Mouse (Mus musculus) hindlimb bud, embryonic 11.5 days (tissue): ENCODE measurements around the gene Cradd.

Experiments used
- DNase-seq: peaks from one replicate; pipeline ENCODE4 v3.0.0-alpha.2; 2012; ENCODE audit warnings: low read depth, low spot score; ENCODE audit errors: extremely low spot score

Gene Cradd

DNA sequence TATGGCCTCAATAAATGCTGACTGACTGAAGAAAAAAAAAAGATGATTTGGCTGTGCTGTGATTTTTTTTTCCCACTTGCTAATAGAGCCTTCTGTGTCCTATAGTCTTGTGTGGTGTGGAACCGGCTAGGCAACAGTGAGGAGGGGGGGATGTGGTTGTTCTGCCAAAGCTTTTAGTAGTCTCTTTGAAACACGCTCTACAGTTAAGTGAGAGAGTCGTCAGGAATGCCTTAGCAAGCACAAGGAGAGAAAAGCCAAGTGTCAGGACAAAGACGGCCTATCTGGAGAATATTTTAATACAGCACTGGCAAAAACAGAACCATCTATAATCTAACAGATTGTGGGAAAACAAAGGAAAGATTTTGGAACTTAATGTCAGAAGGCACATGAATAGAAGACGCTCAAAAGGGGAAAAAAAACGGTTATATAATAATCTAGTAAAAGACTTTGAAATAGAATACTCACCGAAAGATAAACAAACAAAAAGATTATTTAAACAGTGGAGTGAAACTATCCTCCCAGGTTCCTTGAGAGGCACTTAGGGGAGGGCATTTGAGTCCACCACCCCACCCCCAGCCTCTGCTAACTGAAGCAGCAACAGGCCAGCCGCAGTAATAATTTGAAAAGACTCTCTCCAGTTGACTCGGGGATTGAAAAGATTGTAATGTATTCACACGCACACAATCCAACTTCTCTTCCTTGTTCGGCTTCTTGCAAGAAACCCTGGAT lies 16.9 kb downstream of the Cradd start:
- DNase-seq: no peak

DNA sequence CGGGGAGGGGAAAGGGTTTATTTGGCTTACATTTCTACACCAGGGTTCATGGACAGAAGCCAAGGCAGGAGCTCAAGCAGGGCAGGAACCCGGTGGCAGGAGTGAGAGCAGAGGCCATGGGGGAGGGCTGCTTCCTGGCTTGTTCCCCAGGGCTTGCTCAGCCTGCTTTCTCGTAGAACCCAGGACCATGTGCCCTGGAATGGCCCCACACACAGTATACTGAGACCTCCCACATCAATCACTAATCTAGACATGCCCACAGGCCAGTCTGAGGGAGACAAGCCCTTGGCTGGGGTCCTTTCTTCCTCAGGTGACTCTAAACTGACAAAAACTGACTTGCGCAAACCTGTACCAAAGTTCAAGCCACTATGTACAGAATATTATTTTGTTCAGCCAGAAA lies 19.7 kb downstream of the Cradd start:
- no peak for DNase-seq

DNA sequence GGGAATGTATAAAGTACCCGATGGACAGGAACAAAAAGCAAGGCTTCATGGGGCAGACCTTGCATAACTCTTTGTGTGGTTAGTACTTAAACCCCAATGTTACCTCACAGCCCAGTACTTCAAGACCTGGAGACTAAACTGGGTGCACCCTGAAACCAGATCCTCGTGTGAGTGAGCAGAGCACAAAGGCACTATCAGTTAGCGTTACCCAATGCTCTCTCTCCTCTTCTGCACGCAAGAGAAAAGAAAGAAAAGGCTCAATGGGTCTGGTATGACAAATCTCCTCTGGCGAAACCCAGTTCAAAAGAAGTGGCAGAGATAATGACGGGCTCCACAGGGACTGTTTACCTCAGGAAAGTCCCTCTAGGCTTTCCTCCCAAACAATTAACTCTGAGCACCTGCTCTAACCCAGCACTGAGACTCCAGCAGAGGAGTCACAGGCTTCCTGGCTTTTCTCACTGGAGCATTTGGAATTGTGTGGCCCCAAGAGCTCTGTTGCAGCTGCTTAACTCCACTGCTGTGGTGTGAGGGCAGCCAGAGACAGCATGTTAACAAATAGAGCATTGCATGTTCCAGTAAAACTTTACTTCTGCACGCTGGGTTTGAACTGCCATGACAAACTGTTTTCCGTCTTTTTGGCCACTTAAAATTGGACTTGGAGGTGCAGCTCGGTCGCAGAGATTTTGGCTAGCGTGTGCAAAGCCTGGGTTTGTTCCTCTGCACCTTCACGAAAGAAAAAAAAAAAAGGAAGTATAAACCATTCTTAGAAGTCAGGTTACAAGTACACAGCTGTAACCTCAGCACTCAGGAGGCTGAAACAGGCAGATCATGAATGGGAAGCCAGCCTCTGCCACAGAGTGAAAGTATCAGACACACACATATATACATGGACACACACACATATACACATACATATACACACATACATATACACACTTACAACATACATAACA lies 21.4 kb downstream of the Cradd start:
- DNase-seq: no peak

DNA sequence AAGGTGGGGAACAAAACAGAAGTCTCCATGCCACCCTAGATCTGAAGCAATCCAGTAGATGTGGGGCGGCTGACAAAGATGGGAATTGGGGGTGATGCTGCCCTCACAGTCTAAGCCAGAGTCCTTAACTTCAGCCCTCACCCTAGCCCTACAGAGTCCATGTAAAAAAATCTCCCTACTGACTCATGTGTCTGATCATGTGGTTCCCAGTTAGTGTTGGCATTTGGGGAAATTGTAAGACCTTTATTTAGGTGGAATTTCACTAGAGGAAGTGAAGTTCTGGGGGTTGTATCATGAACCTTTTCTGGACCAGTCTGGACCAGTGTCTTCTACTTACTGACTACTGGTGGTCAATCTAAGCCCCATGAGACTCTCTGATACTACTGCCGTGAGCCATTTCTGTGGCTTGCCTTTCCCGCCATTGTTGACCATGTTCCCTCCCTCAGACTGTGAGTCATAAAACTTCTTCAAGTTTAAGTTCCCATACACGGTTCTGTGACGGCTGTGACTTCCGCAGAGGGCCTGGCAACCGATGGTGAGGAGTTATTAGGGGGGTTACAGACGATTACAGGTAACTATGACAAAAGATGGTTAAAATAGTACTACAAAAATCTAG lies 23.6 kb downstream of the Cradd start:
- DNase-seq: no peak

DNA sequence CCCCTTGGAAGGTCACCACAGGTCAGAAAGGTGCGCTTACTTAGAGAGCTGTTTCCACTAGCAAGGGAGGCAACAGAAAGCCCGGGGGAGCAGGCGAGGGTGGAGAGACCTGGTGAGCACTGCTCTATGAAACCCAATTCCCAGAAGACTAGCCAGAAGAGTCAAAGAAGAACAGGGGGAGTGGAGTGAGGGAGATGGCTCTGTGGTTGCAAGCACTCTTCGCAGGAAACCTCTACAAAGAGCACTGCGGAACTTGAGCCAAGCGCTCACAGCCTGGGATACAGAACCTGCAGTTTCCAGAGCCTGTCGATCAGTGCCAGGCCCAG lies 24.2 kb downstream of the Cradd start:
- DNase-seq: no peak

DNA sequence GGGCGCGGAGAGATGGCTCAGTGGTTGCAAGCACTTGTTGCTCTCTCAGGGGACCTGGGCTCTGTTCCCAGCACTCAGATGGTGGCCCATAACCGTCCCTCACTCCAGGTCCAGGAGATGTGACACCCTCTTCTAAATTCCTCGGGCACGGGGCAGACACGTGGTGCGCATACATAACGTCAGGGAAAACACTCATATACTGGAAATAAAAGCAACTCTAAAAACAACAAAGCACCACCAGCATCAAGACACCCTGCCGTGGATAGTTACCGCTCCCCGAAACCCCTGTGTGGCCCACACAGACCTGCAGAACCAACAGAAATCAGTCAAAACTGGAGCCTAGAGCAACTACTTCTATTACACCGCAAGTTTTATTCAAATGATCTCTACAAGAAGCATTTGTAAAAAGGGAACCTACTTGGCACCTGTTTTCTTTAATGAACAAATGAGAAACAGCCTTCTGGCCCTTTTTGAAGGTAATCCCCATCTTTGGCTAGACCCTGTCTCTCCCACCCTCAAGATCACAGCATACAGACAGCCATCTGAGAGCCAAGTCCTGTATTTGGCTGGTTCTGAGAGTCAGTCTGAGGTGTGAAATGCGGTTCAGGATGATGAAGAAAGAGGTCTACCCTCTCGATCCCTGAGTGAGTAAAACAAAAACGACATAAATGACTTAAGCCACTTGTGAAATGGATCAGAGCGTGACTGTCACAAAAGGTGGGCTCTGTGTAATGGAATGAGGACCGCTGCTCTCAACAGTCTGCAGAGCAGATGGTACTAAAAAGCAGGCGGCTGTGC lies 24.7 kb downstream of the Cradd start:
- no peak for DNase-seq

DNA sequence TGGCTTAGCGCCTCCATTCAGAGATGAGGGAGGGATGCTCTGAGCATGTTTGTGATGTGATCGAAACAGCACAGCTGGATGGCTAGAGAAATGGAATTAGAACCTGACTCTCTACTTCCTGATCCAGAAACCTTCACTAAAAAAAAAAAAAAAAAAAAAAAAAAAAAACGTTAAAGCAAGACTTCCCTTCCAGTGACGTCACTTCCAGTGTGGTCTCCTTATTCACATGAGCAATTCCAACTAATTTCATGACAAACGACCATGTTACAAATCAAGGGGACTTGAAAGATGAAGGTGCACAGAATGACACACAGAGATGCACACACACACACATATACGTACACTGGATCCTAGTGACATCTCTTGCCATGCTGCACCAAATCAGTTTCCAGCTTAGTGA lies 25.4 kb downstream of the Cradd start:
- no peak for DNase-seq

DNA sequence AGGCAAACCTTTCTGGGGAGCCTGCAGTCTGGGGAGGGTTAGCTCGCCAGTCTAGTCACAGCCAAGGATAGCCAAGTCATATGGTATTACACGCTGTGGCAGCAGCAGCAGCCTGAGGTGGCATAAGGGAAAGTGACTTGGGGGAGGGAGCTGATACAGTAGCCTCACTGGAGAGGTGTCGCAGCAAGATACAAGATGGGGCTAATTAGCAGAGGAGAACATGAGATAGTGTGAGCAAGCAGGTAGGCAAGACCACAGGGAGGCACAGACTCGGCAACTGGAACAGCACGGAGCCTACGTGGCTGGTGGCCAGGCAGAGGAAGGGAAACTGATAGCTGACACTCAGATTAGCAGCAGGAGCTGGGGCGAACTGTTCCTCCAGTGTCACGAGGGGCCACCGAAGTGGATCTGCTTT lies 26.2 kb downstream of the Cradd start:
- DNase-seq: no peak

DNA sequence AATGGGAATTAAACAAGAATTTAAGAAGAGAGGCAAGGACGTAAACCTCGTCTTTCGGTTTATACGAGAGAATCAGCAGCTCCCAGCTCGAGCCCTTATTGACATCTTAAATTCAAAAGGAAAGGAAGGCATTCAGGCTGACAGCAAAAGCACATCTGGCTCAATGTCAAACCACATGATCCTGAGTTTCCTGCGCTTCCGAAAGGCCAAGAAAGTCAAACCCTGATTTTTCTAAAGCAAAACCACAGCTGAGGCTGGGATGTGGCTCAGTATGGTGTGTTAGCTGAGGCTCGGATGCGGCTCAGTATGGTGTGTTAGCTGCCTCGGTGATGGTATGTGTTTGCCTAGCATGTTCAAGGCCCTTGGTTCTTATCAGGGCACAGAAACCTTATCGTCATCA lies 26.9 kb downstream of the Cradd start:
- DNase-seq: no peak

DNA sequence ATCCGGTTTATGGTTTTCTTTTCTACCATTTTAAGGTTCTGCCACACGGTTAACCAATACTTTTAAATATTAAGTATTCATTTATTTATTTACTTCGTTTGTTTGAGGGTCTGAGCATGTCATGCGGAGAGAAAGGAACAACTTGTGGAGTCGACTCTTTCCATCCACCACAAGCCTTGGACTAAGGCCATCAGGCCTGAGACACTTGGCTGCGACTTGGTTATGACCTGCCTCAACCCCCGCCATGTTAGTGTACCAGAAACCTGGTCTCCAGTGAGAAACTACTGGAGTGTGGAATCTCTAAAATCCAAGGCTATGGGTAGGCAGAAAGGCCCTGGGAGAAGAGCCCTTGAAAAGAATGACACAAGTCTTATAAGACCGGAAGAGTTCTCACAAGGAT lies 30.7 kb downstream of the Cradd start:
- no peak for DNase-seq

DNA sequence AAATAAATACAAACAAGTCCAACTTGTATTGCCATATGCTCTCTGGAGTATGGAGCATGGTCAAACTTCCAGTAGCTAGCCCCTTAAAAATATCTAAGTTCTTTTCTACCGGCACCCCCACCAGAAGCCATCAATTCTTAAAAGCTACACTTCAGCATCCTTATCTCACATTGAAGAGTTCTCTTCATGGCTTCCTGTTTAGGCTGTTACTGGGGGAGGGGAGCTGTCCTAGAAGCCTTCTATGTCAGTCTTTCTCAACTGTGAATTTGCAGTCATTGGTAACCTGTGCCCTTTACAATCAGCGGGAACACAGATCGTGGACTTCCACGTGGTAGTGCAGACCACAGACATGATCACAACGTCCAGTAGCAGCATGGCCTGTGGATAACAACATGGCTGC lies 31.7 kb downstream of the Cradd start:
- DNase-seq: no peak

DNA sequence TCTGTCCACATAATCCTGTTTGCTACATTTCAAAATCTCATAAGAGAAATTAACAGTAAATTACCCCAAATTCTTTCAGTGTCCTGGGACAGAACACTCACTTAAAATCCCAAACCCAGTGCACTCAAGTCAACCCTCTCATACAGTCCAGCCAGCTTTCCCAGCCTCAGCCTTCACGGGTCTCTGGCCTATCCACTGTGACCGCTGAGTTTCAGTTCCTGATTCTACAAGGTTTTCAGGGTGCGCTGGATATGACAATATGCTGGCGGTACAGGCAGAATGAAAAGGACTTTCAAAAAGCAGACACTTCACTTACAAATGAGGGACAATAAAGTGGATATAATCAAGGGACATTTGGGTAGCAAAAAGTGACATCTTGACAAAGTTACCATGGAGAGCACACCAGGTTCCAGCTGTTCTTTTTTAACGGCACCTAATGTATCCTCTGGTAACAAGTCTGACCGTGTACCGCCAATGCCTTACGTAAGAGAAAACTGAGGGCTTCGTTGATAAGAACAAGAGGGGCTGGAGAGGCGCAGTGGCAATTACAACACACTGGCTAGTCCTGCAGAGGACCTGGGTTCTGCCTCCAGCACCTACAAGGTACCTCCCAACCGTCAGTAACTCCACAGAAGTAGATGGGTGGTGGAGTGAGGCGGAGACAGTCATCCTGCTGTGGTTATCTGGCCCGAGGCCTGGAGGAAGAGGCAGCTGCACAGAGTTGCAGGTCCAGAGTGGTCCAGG lies 32.6 kb downstream of the Cradd start:
- no peak for DNase-seq

DNA sequence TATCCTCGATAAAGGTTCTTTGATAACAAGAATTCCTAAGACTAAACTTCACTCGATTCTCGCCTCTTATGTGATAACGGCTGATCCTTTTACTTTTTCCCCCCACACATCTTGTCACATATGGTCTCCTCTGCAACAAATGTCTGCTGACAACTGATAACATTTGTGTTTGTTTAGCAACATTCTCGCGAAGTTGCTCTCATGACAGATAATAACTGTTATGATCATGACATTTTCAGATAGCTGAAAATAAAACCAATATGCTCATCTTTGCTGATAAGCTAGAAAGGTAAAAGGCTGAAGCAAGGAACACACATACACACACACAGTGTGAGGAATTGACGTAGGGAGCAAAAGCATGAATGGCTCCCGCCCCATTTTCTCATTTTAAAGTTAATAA lies 34.1 kb downstream of the Cradd start:
- no peak for DNase-seq

DNA sequence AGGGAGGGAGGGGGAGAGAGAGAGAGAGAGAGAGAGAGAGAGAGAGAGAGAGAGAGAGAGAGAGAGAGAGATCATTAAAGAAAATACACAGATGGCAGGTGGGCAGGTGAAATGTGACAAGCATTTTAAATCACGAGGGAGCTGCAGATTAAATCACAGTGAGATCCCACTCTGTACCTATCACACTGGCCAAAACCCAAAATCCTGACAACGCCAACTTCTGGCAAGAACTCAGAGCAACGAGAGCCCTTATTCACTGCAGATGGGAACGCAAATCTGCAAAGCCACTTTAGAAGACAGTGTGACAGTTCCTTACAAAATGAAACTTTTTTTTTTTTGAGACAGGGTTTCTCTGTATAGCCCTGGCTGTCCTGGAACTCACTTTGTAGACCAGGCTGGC lies 35.7 kb downstream of the Cradd start:
- no peak for DNase-seq

DNA sequence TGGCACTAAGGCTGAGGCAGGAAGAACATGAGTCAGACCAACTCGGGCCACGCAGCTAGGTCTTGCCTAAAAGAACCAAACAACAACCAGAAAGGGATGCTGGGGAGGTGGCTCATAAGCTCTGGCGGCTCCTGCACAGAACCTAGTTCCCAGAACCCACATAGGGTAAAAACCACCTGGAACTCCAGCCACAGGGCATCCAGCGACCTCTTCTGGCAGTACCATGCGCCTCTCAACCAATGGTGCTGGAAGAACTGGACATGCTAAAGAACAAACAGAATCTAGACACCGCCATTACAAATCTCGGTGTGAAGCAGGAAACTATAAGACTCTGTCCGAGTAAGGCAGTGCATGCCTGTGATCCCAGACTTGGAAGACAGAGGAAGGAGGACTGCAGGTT lies 36.6 kb downstream of the Cradd start:
- no peak for DNase-seq

DNA sequence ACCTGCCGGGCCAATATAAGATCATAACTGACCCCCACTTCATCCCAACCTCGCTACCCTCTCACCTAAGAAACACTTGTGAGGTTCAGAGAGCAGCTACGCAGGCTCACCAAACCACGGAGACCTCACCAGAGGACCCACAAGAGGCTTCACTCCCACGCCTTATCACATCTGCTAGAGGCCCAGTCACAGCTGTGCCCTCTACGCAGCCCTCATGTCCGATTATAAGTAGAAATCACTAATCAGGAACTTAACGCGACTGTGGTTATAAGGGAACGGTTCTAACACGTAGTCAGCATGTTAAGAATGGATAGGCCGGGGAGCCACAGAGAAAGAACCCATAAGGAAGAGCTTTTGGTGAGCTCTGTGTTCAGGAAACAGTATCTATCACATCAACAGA lies 40.5 kb downstream of the Cradd start:
- no peak for DNase-seq

DNA sequence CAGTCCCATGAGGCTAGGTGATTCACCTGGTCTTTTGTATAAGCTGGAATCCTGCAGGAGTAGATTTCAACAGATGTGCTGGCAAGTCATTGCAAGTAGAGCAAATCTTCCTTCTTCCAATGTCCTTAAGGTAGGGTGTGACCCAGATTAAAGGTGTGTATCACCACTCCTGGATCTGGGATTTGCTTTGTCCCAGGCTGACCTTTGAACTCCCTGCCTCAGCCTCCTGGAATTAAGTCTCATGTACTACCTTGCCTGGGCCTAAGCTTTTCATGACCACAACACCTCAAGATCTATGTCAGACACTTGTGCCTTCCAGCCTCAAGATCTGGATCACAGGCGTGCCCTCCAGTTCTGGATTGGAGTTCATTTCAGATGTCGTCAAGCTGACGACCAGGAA lies 41.9 kb downstream of the Cradd start:
- DNase-seq: no peak

DNA sequence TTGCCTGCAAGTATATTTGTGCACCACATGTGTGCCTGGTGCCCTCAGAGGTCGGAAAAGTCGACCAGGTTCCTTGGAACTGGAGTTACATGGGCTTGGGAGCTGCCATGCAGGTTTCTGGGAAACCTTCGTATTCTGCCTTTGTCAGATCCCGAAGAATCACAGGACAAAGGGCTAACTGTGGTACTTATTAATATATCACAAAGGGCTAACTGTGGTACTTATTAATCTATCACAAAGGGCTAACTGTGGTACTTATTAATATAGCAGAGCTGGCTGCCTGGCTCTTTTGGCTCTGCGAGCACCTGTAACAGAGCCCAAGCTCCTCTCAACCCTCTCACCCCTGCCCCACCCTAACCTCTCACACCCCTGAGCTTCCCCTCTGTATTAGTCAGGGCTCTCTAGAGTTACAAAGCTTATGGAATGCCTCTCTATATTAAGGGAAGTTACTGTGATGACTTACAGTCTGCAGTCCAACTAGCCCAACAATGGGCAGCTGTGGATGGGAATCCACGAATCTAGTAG lies 42.4 kb downstream of the Cradd start:
- no peak for DNase-seq

DNA sequence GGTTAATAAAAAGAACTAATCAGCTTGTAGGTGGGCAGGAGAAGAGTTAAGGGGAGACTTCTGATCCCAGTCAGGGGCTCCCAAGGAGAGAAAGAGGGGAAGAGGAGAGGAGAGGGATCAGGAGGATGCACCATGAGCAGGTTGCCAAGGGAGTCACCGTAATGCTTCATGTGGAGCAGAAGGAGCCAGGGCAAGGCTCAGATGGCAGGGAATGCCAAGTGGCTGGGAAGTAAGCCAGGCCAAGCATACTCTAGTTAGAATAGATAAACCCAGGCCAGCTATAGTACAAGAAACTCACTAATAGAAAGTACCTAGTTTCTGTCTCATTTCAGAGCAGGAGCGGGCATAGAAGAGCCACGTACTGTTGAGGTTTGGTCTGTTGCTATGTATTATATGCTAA lies 43.6 kb downstream of the Cradd start:
- DNase-seq: no peak

DNA sequence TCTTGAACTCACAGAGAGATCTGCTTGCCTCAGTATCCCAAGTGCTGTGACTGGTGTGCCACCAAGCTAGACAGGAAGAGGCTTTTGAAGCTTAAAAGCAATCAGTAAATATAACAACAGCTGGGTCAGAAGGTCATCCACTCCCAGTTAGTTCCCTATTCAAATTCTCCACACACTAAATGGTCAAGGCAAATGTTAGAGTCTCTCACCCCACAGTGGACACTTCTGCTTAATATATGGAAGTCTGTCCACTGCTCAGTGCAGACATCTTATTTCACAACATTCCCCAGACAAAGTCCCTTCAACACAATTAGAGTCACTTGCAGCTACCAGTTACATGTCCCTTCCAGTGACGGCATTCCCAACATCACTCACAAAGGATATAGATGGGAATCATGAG lies 44.5 kb downstream of the Cradd start:
- no peak for DNase-seq
